Mouse (Mus musculus): ENCODE results near the gene Tmed4. TPM values are rescaled to one million over a fixed set of nuclear protein-coding genes. Genes with fewer than 3 reads are reported as not detected.
"Not testable (repeated sequence)": the region's sequence is repeated elsewhere in the genome, so short reads cannot be mapped to it uniquely, and the experiment has no call there.

The Tmed4 gene
- polyA plus RNA-seq, 1 experiment from 2014 or later: 122 TPM

DNA sequence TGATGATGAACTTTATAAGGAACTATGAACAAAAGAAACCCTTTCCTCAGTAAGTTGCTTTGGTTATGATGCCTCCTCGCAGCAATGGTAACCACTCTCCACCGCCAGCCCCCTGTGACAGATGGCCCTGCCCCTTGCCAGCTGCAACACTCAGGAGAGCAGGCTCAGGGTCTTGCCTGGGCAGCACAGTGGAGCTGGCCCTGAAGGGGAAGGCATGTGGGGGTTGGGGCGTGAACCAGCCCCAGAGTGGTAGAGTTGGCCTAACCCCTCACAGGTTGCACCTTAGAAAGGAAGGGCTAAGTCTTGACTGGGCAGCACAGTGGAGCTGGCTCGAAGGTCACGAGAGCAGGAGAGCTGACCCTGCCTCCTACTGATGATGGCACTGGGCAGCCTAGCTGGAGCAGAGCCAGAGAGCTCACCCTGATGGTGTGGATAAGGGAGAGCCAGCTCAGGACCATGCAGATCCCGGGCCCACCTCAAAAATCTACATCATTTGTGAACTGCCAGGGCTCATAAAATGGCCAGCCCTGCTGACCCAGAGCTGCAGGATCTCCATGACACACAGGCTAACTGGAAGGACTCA lies 18.1 kb downstream of the Tmed4 start:
- Histone ChIP-seq H3K27me3 (ENCODE audit: control insufficient read depth, insufficient read depth, low read length) (no peaks in the 10 kb centered on the region), H3K4me3 (replicated peaks; ENCODE audit: low read length) (no peak overlapping the region), H3K27ac (ENCODE audit: low read length) (no peak overlapping the region), H3K4me1 (ENCODE audit: control insufficient read depth, insufficient read depth, low read length) (no peaks in the 10 kb centered on the region), H3K9me3 (replicated peaks; ENCODE audit: control insufficient read depth, low read length) (no peaks in the 10 kb centered on the region), H3K4me2 (ENCODE audit: low read depth, low read length) (no peak overlapping the region), H3K36me3 (ENCODE audit: control insufficient read depth, insufficient read depth, low read length) (peaks cover 14% of the 10 kb centered on the region), H3K9ac (ENCODE audit: low read length) (no peak overlapping the region)
- peak; percentile 39 for ATAC-seq (ENCODE audit: insufficient read depth, low FRiP score)
- 78% methylated on average over 6 of the region's 6 CpGs for WGBS

GRCm38 (mm10) chr11:6254602-6255001 lies 20.1 kb downstream of the Tmed4 start:
- H3K9ac ChIP-seq (ENCODE audit: low read length); H3K4me1 ChIP-seq (ENCODE audit: control insufficient read depth, insufficient read depth, low read length); H3K27ac ChIP-seq (ENCODE audit: low read length); H3K4me3 ChIP-seq (replicated peaks; ENCODE audit: low read length); ATAC-seq (ENCODE audit: insufficient read depth, low FRiP score); H3K9me3 ChIP-seq (replicated peaks; ENCODE audit: control insufficient read depth, low read length); H3K27me3 ChIP-seq (ENCODE audit: control insufficient read depth, insufficient read depth, low read length); H3K4me2 ChIP-seq (ENCODE audit: low read depth, low read length): not testable (repeated sequence)
- peaks cover 14% of the 10 kb centered on the region for H3K36me3 ChIP-seq (ENCODE audit: control insufficient read depth, insufficient read depth, low read length)
- WGBS: 66% methylated on average over 2 of the region's 2 CpGs

DNA sequence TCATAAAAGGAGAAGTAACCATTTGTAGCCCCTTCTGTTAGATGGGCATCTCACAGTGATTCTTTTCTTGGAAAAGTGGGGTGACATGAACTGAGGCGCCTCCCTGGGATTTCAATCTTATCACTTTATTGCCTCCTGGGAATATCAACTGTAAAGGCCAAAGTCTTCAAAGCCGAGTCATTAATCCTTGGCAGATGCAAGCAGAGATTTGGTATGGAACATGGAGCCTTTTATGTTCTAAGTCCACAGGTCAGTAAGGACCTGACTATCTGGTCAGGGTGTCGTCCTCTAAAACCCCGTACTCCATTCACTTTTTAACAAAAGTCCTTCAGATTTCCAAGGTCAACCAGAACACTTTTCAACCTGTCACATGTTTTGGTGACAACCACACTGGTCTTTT lies 21.8 kb downstream of the Tmed4 start:
- peaks cover 3% of the 10 kb centered on the region for H3K36me3 ChIP-seq (ENCODE audit: control insufficient read depth, insufficient read depth, low read length)
- no peak overlapping the region for H3K9ac ChIP-seq (ENCODE audit: low read length)
- no peak overlapping the region for H3K4me3 ChIP-seq (replicated peaks; ENCODE audit: low read length)
- no peaks in the 10 kb centered on the region for H3K27me3 ChIP-seq (ENCODE audit: control insufficient read depth, insufficient read depth, low read length)
- no peaks in the 10 kb centered on the region for H3K4me1 ChIP-seq (ENCODE audit: control insufficient read depth, insufficient read depth, low read length)
- no peak overlapping the region for H3K27ac ChIP-seq (ENCODE audit: low read length)
- 83% methylated on average over 4 of the region's 4 CpGs for WGBS
- ATAC-seq (ENCODE audit: insufficient read depth, low FRiP score): no peak
- no peak overlapping the region for H3K4me2 ChIP-seq (ENCODE audit: low read depth, low read length)
- no peaks in the 10 kb centered on the region for H3K9me3 ChIP-seq (replicated peaks; ENCODE audit: control insufficient read depth, low read length)

DNA sequence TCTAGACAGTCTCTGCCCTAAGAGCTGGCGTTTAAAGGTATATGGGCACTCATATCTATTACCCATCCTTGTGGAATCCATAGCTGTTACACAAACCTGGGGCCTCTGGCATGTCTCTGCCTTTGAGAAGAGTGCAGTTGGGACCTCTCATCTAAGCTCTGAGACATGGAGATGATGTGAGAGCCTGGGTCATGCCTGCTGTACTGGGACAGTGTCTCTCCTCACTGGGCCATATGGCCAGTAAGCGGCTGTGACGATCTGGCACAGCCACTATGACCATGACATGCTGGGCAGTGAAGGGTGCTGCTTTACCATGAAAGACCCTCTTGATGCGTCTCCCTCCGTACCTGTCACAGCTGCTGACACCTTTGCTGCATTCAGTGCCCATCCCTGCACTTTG lies 22.4 kb downstream of the Tmed4 start:
- ATAC-seq (ENCODE audit: insufficient read depth, low FRiP score): no peak
- Histone ChIP-seq H3K27me3 (ENCODE audit: control insufficient read depth, insufficient read depth, low read length) (no peaks in the 10 kb centered on the region), H3K4me2 (ENCODE audit: low read depth, low read length) (no peak overlapping the region), H3K36me3 (ENCODE audit: control insufficient read depth, insufficient read depth, low read length) (no peaks in the 10 kb centered on the region), H3K9me3 (replicated peaks; ENCODE audit: control insufficient read depth, low read length) (no peaks in the 10 kb centered on the region), H3K4me3 (replicated peaks; ENCODE audit: low read length) (no peak overlapping the region), H3K27ac (ENCODE audit: low read length) (no peak overlapping the region), H3K9ac (ENCODE audit: low read length) (no peak overlapping the region), H3K4me1 (ENCODE audit: control insufficient read depth, insufficient read depth, low read length) (no peaks in the 10 kb centered on the region)
- 83% methylated on average over 5 of the region's 5 CpGs for WGBS

DNA sequence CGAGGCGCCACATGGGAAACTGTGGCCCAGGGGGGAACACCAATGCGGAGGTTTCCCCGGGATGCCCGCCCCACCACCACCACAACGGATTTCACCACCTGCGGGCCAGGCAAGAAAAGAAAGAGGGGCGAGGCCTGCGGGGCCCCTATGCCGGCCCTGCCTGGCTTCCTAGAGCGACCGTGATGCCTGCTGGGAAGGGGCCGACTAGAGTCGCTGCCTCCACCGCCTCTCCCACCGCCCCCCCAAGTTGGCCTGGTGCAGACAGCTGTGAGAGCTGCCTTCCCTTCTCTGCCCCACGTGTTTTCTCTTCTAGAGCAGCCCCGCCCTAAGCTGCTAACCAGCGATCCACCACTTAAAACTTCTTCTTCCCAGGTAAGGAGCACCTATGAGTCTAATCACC lies 30.0 kb downstream of the Tmed4 start:
- Histone ChIP-seq H3K27me3 (ENCODE audit: control insufficient read depth, insufficient read depth, low read length) (no peaks in the 10 kb centered on the region), H3K4me1 (ENCODE audit: control insufficient read depth, insufficient read depth, low read length) (no peaks in the 10 kb centered on the region), H3K27ac (ENCODE audit: low read length) (no peak overlapping the region), H3K9me3 (replicated peaks; ENCODE audit: control insufficient read depth, low read length) (no peaks in the 10 kb centered on the region), H3K4me2 (ENCODE audit: low read depth, low read length) (no peak overlapping the region), H3K9ac (ENCODE audit: low read length) (no peak overlapping the region), H3K36me3 (ENCODE audit: control insufficient read depth, insufficient read depth, low read length) (no peaks in the 10 kb centered on the region), H3K4me3 (replicated peaks; ENCODE audit: low read length) (no peak overlapping the region)
- no peak for ATAC-seq (ENCODE audit: insufficient read depth, low FRiP score)
- WGBS: 54% methylated on average over 19 of the region's 19 CpGs

- Histone ChIP-seq H3K9me3 (replicated peaks; ENCODE audit: control insufficient read depth, low read length) (0 out of 2 replicates have a peak, but pooled peaks cover 8% of the 10 kb centered on the region), H3K4me1 (ENCODE audit: control insufficient read depth, insufficient read depth, low read length) (no peaks in the 10 kb centered on the region), H3K9ac (ENCODE audit: low read length) (no peak overlapping the region), H3K4me2 (ENCODE audit: low read depth, low read length) (no peak overlapping the region), H3K36me3 (ENCODE audit: control insufficient read depth, insufficient read depth, low read length) (no peaks in the 10 kb centered on the region), H3K27me3 (ENCODE audit: control insufficient read depth, insufficient read depth, low read length) (no peaks in the 10 kb centered on the region), H3K27ac (ENCODE audit: low read length) (no peak overlapping the region), H3K4me3 (replicated peaks; ENCODE audit: low read length) (no peak overlapping the region)
- no peak for ATAC-seq (ENCODE audit: insufficient read depth, low FRiP score)
- 81% methylated on average over 4 of the region's 4 CpGs for WGBS
Observed at GRCm38 (mm10) chr11:6233025-6233424, 41.6 kb downstream of the Tmed4 start.

DNA sequence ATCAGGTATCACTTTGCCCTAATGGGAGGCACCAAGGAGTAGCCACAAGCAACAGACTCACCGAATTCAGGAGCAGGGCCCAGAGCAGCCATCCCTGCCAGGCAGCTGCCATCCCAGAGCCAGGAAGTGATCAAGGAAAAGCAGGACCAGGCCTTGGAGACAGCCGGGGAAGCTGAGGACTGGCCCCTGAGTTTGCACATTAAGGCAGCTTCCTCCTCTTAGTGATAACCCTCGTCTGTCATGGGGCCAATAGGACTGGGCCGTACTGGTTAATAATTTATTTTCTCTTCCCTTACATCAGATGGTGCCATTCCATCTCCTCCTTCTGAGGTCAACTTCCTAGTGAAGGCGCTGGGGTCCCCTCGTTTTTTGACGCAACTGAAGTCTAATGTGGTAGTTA lies 44.7 kb downstream of the Tmed4 start, which contains the start of gene Npc1l1:
Gene Npc1l1 (minus strand): TSS at position 132 of the 400 bp plus-strand sequence.
- WGBS: 65% methylated on average over 7 of the region's 7 CpGs
- H3K4me3 ChIP-seq (replicated peaks; ENCODE audit: low read length): no peak within 1 kb of the TSS
- peak; percentile 27; the same call in 1 of the 2 replicates for ATAC-seq (ENCODE audit: insufficient read depth, low FRiP score)

GRCm38 (mm10) chr11:6224541-6225229 lies 50.0 kb downstream of the Tmed4 start:
- H3K27ac ChIP-seq (ENCODE audit: low read length): no peak overlapping the region
- no peak for ATAC-seq (ENCODE audit: insufficient read depth, low FRiP score)
- WGBS: 72% methylated on average over 14 of the region's 14 CpGs

More for the DNA sequence above, 44.7 kb downstream of the Tmed4 start, which contains the start of gene Npc1l1:
- no peaks in the 10 kb centered on the region for H3K27me3 ChIP-seq (ENCODE audit: control insufficient read depth, insufficient read depth, low read length)
- H3K36me3 ChIP-seq (ENCODE audit: control insufficient read depth, insufficient read depth, low read length): no peaks in the 10 kb centered on the region
- H3K9me3 ChIP-seq (replicated peaks; ENCODE audit: control insufficient read depth, low read length): 0 out of 2 replicates have a peak, but pooled peaks cover 4% of the 10 kb centered on the region
- no peak within 1 kb of the TSS for H3K9ac ChIP-seq (ENCODE audit: low read length)
- H3K4me2 ChIP-seq (ENCODE audit: low read depth, low read length): no peak within 1 kb of the TSS
- H3K4me1 ChIP-seq (ENCODE audit: control insufficient read depth, insufficient read depth, low read length): no peaks in the 10 kb centered on the region
- no peak within 1 kb of the TSS for H3K27ac ChIP-seq (ENCODE audit: low read length)

DNA sequence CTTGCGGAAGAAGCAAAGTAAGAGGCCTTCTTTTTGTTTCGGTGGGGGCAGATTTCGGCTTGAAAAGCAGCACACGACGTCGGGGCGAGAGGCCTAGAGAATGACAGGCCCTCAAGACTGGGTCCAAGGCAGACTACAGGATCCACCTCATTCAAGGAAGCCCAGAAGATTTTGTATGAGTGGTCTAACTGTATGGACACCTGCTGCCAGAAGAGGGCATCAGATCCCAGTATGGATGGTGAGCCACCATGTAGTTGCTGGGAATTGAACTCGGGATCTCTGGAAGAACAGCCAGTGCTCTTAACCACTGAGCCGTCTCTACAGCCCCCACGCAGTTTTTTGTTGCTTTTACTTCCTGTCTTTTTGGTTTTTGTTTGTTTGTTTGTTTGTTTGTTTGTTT lies 52.5 kb downstream of the Tmed4 start:
- no peaks in the 10 kb centered on the region for H3K9me3 ChIP-seq (replicated peaks; ENCODE audit: control insufficient read depth, low read length)
- no peak overlapping the region for H3K27ac ChIP-seq (ENCODE audit: low read length)
- no peak for ATAC-seq (ENCODE audit: insufficient read depth, low FRiP score)
- WGBS: 94% methylated on average over 10 of the region's 10 CpGs
- no peak overlapping the region for H3K4me3 ChIP-seq (replicated peaks; ENCODE audit: low read length)
- H3K9ac ChIP-seq (ENCODE audit: low read length): no peak overlapping the region
- H3K27me3 ChIP-seq (ENCODE audit: control insufficient read depth, insufficient read depth, low read length): no peaks in the 10 kb centered on the region
- no peak overlapping the region for H3K4me2 ChIP-seq (ENCODE audit: low read depth, low read length)
- no peaks in the 10 kb centered on the region for H3K4me1 ChIP-seq (ENCODE audit: control insufficient read depth, insufficient read depth, low read length)
- H3K36me3 ChIP-seq (ENCODE audit: control insufficient read depth, insufficient read depth, low read length): no peaks in the 10 kb centered on the region

More at GRCm38 (mm10) chr11:6224541-6225229, 50.0 kb downstream of the Tmed4 start:
- no peak overlapping the region for H3K4me3 ChIP-seq (replicated peaks; ENCODE audit: low read length)
- no peak overlapping the region for H3K4me2 ChIP-seq (ENCODE audit: low read depth, low read length)
- no peaks in the 10 kb centered on the region for H3K36me3 ChIP-seq (ENCODE audit: control insufficient read depth, insufficient read depth, low read length)
- H3K9ac ChIP-seq (ENCODE audit: low read length): no peak overlapping the region
- no peaks in the 10 kb centered on the region for H3K27me3 ChIP-seq (ENCODE audit: control insufficient read depth, insufficient read depth, low read length)
- no peaks in the 10 kb centered on the region for H3K4me1 ChIP-seq (ENCODE audit: control insufficient read depth, insufficient read depth, low read length)
- H3K9me3 ChIP-seq (replicated peaks; ENCODE audit: control insufficient read depth, low read length): no peaks in the 10 kb centered on the region
